Mouse (Mus musculus) heart, postnatal 0 days (tissue): ENCODE results near the gene Npepps. TPM values are rescaled to one million over a fixed set of nuclear protein-coding genes. Genes with fewer than 3 reads are reported as not detected.

Source experiments
- ATAC-seq: fragments of 200-750 bp; cut with Nextera tagmentation; 2 replicates; pipeline ENCODE4 v1.8.0; 2017; ENCODE audit warnings: low read depth, moderate number of reproducible peaks, moderate library complexity; ENCODE audit not compliant: insufficient read depth
- DNase-seq: peaks from one replicate; pipeline ENCODE4 v3.0.0-alpha.2; 2016; ENCODE audit warnings: low spot score
- H3K27ac ChIP-seq: fragments of 300-500 bp; sonication (generic); 2 replicates; pipeline ENCODE4 v1.5.1; 2014; ENCODE audit warnings: low read depth, mild to moderate bottlenecking
- H3K27me3 ChIP-seq: fragments of 300-500 bp; sonication (generic); 2 replicates; pipeline ENCODE4 v1.6.1; 2014; ENCODE audit warnings: low read length, mixed read lengths; ENCODE audit not compliant: control insufficient read depth, insufficient read depth
- H3K36me3 ChIP-seq: fragments of 300-500 bp; sonication (generic); replicated peaks from 2 replicates; pipeline ENCODE4 v1.6.1; 2014; ENCODE audit warnings: low read length, mixed read lengths; ENCODE audit not compliant: control insufficient read depth, insufficient read depth
- H3K4me1 ChIP-seq: fragments of 300-500 bp; sonication (generic); 2 replicates; pipeline ENCODE4 v1.6.1; 2014; ENCODE audit warnings: antibody characterized with exemption; ENCODE audit not compliant: control insufficient read depth, insufficient read depth
- H3K4me2 ChIP-seq: fragments of 300-500 bp; sonication (generic); 2 replicates; pipeline ENCODE4 v1.6.1; 2014; ENCODE audit warnings: low read depth, mild to moderate bottlenecking, low read length, moderate library complexity
- H3K4me3 ChIP-seq: fragments of 300-500 bp; sonication (generic); 2 replicates; pipeline ENCODE4 v1.5.1; 2014; ENCODE audit warnings: low read depth, low read length
- H3K9ac ChIP-seq: fragments of 300-500 bp; sonication (generic); replicated peaks from 2 replicates; pipeline ENCODE4 v1.6.1; 2014; ENCODE audit warnings: low read depth, low read length, mixed read lengths
- H3K9me3 ChIP-seq: fragments of 300-500 bp; sonication (generic); replicated peaks from 2 replicates; pipeline ENCODE4 v1.6.1; 2016; ENCODE audit warnings: low read length; ENCODE audit not compliant: control insufficient read depth
- CTCF ChIP-seq: IDR thresholded peaks from 2 replicates; pipeline ENCODE4 v1.5.1; 2016; ENCODE audit warnings: antibody characterized with exemption, control low read depth, low read depth
- EP300 ChIP-seq: IDR thresholded peaks from 2 replicates; pipeline ENCODE4 v1.6.1; 2016; ENCODE audit warnings: antibody characterized with exemption, low read depth
- WGBS: fragments of 180-500 bp; shearing (Covaris S2); extraction: QIAGEN DNeasy Blood & Tissue Kit; methylation state at CpG from one replicate; pipeline ENCODE4 v1.1.7; 2014; 5-methylcytosine and 5-hydroxymethylcytosine counted together
- polyA plus RNA-seq: library from polyadenylated mRNA; unstranded; fragments of >200 nt; fragmentation: Nextera tagmentation; extraction: Ambion mirVana; gene quantifications from 2 replicates; pipeline ENCODE4 v1.2.1, GENCODE M21; 2015
- total RNA-seq: library from RNA; depleted of rRNA; stranded (reverse); fragments of >200 nt; gene quantifications from 2 replicates; pipeline ENCODE4 v1.2.3, GENCODE M21; 2014; ENCODE audit warnings: low replicate concordance; rRNA removed

Npepps gene
- total and polyA plus RNA-seq, 2 experiments from 2014 or later: 45.8 to 54.8 TPM

GRCm38 (mm10) chr11:97156999-97157398 is 123.4 kb downstream of the Npepps start:
- ATAC-seq: no peak
- H3K9ac ChIP-seq: no peak overlapping the region
- DNase-seq: no peak
- peaks cover 50% of the 10 kb centered on the region for H3K36me3 ChIP-seq
- H3K4me1 ChIP-seq: peaks cover 7% of the 10 kb centered on the region; the same call in 1 of the 2 replicates
- TF ChIP-seq EP300: no peak
- no peak for TF ChIP-seq CTCF
- H3K9me3 ChIP-seq: no peaks in the 10 kb centered on the region
- no peak overlapping the region for H3K4me3 ChIP-seq
- H3K4me2 ChIP-seq: no peak overlapping the region
- 74% methylated on average over 7 of the region's 7 CpGs for WGBS
- no peaks in the 10 kb centered on the region for H3K27me3 ChIP-seq
- H3K27ac ChIP-seq: no peak overlapping the region

Other genes with a start within 250 kb of the Npepps start
- gene Lrrc46, start 239.2 kb downstream of the Npepps start, total RNA-seq: 0.80 TPM in 1 of 2 replicates, not detected in the other
- gene Lrrc46, start 239.2 kb downstream of the Npepps start, polyA plus RNA-seq: 0.53 and 0.65 TPM in 2 replicates
- 77.7 and 81.2 TPM in 2 replicates for gene Mrpl10, start 239.1 kb downstream of the Npepps start, total RNA-seq
- 67.0 and 67.3 TPM in 2 replicates for gene Mrpl10, start 239.1 kb downstream of the Npepps start, polyA plus RNA-seq
- gene Osbpl7, start 230.0 kb downstream of the Npepps start, total RNA-seq: 8.6 and 10.6 TPM in 2 replicates
- gene Osbpl7, start 230.0 kb downstream of the Npepps start, polyA plus RNA-seq: 2.7 and 3.0 TPM in 2 replicates
- not detected in 2 replicates for gene Tbx21, start 165.3 kb downstream of the Npepps start, total RNA-seq
- gene Tbx21, start 165.3 kb downstream of the Npepps start, polyA plus RNA-seq: not detected in 2 replicates
- gene Tbkbp1, start 129.1 kb downstream of the Npepps start, total RNA-seq: 8.9 and 27.8 TPM in 2 replicates
- 2.8 and 3.4 TPM in 2 replicates for gene Tbkbp1, start 129.1 kb downstream of the Npepps start, polyA plus RNA-seq
- gene Kpnb1, start 92.8 kb downstream of the Npepps start, total RNA-seq: 68.2 and 74.8 TPM in 2 replicates
- 17.9 and 18.4 TPM in 2 replicates for gene Kpnb1, start 92.8 kb downstream of the Npepps start, polyA plus RNA-seq
- 41.8 and 48.8 TPM in 2 replicates for gene Mrpl45, start 35.1 kb upstream of the Npepps start, total RNA-seq
- 60.3 and 64.6 TPM in 2 replicates for gene Mrpl45, start 35.1 kb upstream of the Npepps start, polyA plus RNA-seq
- gene Gpr179, start 71.4 kb upstream of the Npepps start, total RNA-seq: 0.12 TPM in 1 of 2 replicates, not detected in the other
- gene Gpr179, start 71.4 kb upstream of the Npepps start, polyA plus RNA-seq: not detected in 2 replicates
- gene Socs7, start 81.9 kb upstream of the Npepps start, total RNA-seq: 15.4 and 20.7 TPM in 2 replicates
- 1.6 and 2.1 TPM in 2 replicates for gene Socs7, start 81.9 kb upstream of the Npepps start, polyA plus RNA-seq
- 44.0 and 53.5 TPM in 2 replicates for gene Arhgap23, start 134.9 kb upstream of the Npepps start, total RNA-seq
- 3.7 and 3.8 TPM in 2 replicates for gene Arhgap23, start 134.9 kb upstream of the Npepps start, polyA plus RNA-seq
- gene 4933428G20Rik, start 219.7 kb upstream of the Npepps start, total RNA-seq: not detected in 2 replicates
- 0.45 TPM in 2 replicates for gene 4933428G20Rik, start 219.7 kb upstream of the Npepps start, polyA plus RNA-seq